Mouse (Mus musculus) kidney, postnatal 36 days (tissue): ENCODE data around the gene Kctd21.

ENCODE experiments used
- DNase-seq, 2 experiments: peaks; one replicate each; pipeline ENCODE4 v3.0.0; 2021 to 2022; ENCODE audit warnings: mixed read lengths in 2 of 2

Kctd21 gene

GRCm38 (mm10) chr7:97331726-97332666, at the start of gene Kctd21, which contains the start of gene Usp35:
Gene Kctd21 (plus strand): TSS chr7:97332327.
Gene Usp35 (minus strand): TSS chr7:97332020.
- peak; percentile 95 to 97 for DNase-seq

DNA sequence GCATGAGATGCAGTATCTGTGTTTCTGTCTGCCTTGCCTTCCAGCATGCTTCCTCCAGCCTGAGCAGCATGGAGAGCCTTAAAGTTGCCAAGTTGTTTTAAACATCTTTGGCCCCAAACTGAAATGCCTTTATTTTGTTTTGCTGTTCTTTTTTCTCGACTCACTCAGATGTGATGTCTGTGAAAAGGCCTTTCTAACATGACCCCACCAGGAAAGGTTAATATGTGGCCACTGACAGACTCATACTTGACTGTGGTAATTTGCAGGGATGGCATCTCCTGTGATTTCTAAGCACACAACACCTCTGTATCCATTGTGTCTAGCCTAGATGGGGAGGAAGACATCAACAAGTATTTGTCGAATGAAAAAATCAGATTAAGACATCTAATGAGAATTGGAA, 35.1 kb upstream of the Kctd21 start:
- DNase-seq, result no peak

- peak; percentile 61 to 73 for DNase-seq
Measured at GRCm38 (mm10) chr7:97297466-97297865, 34.7 kb upstream of the Kctd21 start.

DNA sequence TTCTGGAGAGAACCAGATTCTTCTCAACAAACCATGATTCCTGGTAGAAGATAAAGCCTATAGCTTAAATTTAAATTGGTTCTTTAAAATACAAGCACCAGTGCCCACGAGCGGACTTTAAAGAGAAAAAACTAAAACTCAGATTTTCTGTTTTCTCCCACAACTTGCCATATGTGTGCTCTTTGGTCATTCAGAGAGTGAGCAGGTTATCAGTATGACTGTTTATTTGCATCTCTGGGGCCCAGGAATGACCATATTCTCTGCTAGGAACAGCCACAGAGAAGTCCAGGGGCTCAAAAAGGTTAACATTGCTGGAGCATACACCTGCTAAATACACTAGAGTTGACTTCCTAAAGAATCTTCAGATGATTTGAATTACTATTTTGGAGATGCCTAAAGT, 33.8 kb upstream of the Kctd21 start:
- DNase-seq, result no peak

- DNase-seq, result no peak
Measured at GRCm38 (mm10) chr7:97298943-97299342, 33.2 kb upstream of the Kctd21 start.

- DNase-seq, result no peak
Measured at GRCm38 (mm10) chr7:97300914-97301313, 31.2 kb upstream of the Kctd21 start.

GRCm38 (mm10) chr7:97301321-97301720, 30.8 kb upstream of the Kctd21 start:
- DNase-seq, result no peak

GRCm38 (mm10) chr7:97302261-97302660, 29.9 kb upstream of the Kctd21 start:
- DNase-seq, result no peak

GRCm38 (mm10) chr7:97302876-97303275, 29.3 kb upstream of the Kctd21 start:
- DNase-seq, result no peak

- DNase-seq, result no peak
Measured at GRCm38 (mm10) chr7:97303614-97304013, 28.5 kb upstream of the Kctd21 start.

- DNase-seq, result no peak
Measured at GRCm38 (mm10) chr7:97304471-97304870, 27.7 kb upstream of the Kctd21 start.

DNA sequence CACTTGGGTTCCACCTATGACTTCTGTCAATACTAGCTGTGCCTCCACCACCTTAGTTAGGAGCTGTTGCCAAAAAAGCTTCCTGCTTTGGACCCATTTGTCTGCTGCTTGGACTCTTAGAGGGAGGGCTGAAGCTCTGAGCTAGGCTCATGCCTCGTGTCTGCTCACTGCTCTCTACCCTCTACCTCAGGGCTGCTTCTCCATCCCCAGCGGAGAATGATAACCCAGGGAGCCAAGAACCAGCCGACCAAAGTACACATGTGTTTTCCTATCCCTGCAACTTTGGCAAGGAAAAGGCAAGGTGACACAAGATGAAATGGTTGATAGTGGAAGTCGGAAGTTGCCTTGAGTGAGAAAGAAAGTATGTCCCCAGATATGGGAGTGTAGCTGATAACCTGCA, 26.9 kb upstream of the Kctd21 start:
- DNase-seq, result no peak

DNA sequence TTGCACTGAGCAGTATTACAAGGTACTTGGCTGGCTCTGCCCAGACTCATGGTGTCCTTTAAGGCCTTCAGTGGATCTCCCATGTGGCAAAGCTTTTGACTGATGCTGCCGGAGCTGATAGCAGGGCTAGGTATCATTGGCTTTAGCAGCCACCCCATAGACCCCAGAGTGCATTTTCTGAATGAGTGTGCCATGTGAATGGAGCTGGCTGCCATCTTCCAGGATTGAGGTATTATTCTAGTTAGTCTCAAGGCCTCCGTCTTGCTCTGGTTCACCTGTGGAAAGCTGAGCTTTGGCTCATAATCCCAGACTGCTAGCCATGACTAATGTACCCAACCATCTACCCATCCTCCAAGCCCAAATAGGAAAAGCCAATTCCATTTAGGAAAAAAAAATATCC, 25.3 kb upstream of the Kctd21 start:
- DNase-seq, result no peak

GRCm38 (mm10) chr7:97307546-97307945, 24.6 kb upstream of the Kctd21 start:
- no peak for DNase-seq

DNA sequence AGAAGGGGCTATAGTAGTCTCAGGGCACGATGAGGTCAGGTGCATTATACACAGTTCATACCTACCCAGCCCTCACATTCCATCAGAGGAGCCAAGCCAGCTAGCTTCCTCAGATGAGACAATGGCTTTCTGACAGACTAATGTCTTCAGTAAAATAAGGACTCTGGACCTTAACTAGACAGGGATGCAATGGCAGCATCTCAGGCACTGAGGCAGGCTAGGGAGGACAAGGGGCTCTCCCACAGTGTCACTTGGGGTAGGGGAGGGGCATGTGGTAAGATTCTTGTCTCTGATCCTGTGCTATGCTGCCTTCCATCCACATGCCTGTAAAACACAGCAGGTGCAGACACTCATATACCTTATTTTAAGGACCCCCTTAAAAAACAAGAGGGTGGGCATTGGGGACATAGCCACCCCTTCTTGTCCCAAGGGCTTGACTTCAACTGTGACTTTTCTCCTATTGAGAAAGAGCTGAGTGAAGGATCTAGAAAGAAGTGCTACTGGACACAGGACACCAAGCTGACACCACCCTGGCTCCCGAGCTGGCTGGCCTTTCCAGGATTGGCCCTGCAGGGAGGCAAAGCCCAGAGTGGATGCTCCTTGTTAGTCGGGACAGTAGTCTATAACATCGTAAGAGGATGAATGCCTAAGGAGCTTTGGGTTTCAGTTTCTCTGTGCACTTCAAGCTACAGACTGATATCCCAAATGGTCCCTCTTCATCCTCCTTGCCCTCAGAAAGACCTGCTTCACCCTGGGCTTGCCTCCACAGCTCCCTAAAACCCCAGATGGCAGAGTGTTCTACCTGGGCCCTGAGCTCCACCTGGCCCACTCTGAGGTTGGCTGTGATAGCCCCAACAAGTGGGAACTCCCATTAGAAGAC, 22.4 kb upstream of the Kctd21 start:
- no peak for DNase-seq

DNA sequence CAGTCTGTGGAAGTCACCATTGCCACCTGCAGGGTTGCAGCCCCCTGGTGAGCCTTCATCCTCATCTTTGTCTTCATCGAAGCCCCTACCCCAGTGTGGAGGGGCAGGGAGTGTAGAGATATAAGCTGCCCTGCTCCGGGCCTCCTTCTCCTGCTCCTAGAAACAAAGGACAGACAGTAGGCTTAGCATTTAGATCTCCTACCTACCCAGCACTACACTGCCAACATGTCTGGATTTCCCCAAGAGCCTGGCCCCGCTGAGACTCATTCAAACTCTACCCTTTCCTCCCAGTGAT, 21.8 kb upstream of the Kctd21 start:
- DNase-seq, result no peak

- no peak for DNase-seq
Measured at GRCm38 (mm10) chr7:97311620-97312019, 20.5 kb upstream of the Kctd21 start.

DNA sequence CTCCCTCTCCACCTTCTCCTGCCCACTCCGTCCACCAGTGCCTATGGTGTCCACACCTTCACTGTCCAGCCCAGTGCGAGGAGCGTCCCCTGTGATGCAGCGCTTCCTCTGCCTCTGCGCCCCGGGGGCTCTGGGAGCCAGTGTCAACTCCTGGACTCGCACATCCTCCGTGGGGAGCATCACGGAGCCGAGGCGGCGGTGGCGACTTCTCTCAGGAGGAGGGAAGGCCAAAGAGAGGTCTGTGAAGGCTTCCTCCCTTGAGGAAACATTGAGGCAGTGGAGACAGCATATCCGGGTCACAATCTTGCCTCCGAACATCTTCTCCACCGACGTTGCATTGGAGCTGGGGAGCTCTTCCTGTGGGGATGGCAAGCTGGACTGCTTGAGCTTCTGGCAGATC, 19.9 kb upstream of the Kctd21 start:
- DNase-seq, result no peak

DNA sequence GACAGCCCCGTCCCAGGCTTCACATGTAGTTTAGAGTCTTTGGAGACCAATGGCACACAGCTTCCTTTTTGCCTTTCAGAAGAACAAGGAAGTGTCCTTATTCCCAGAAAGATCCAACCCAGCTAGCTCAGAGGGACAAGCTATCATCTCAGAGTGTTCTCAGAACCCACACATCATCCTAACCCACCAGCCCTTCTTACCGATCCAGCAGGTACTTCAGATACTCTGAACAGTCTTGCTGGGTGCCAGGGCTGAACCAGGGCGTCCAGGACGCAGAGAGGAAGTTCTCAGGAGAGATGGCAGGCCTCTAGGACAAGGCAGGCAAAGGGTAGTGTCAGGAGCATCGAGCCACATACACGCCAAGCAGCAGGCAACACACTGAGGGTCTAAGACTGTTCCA, 19.3 kb upstream of the Kctd21 start:
- DNase-seq, result peak in 1 of 2 experiments; percentile 0

GRCm38 (mm10) chr7:97313364-97313995, 18.6 kb upstream of the Kctd21 start:
- no peak for DNase-seq

DNA sequence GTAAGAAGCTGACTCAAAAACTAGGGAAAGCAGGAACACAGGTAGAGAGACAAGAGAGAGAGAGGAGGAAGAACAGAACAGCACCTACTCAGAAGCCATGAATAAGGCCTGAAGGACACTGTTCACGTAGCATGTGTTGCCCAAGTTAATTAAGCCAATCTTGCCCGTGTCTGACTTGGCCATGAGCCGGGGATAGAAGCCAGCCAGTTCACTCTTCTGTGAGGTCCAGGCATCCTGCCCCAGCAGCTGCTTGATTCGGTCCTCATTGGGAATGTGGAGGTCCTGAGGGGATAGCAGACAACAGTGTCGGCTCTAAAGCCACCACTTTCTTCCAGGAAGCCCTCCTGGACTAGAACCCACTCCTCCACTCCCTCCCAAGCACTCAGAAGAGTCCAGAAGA, 17.5 kb upstream of the Kctd21 start:
- DNase-seq, result no peak

DNA sequence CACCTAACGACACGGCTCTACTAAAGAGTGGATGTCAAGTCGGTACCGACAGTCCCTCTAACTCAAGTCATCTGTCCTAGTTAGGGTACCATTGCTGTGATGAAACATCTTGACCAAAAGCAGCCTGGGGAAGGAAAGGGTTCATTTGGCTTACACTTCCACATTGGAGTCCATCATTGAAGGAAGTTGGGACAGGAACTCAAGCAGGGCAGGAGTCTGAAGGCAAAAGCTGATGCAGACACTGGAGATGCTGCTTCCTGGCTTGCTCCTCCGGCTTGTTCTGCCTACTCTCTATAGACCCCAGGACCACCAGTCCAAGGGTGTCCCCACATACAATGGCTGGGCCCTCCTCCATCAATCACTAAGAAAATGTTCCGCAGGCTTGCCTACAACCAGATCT, 16.5 kb upstream of the Kctd21 start:
- no peak for DNase-seq

GRCm38 (mm10) chr7:97317706-97318105, 14.4 kb upstream of the Kctd21 start:
- DNase-seq, result no peak
